Mouse (Mus musculus): ENCODE results near the gene Fthl17c.
"Not testable (repeated sequence)": the region's sequence is repeated elsewhere in the genome, so short reads cannot be mapped to it uniquely, and the experiment has no call there.

The Fthl17c gene

DNA sequence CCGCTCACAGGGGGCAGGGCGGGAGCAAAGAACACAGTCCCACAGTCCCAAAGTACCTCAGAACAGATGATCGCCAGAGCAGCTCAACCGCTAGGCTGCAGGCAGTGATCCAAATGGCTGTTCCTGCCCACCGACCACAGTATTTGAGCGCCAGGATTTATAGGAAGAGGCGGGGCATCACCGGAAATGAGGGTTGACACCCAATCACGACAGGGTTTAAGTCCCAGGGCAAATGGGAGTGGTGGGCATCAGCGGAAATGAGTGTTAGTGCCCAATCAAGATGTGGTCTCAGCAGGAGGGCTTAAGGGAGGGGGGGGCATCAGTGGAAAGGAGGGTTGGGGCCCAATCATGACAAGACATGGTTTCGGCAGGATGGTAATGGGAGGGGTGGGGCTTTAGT is at the start of gene Fthl17c:
TSS of gene Fthl17c (minus strand) at position 101 of the 400 bp plus-strand sequence.
- DNase-seq (ENCODE audit: low spot score), result not testable (repeated sequence)

DNA sequence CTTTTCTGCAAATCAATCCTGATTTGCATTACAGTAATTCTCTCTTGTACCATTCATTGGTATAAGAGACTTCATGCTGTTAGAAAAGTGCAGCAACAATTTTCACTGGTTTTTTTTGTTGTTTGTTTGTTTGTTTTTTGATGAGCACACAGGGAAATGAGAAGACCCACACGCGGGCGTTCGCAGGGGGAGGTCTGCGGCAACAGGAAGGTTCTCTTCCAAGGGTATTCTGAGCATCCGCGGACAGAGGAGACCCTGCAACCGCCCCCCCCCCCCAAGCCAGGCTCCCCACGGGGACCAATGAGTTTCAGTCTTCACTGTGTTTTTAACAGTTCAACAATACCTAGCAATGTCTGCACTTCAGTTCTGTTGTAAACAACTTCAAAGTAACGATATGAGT is 43.1 kb upstream of the Fthl17c start:
- DNase-seq (ENCODE audit: low spot score), result no peak

DNA sequence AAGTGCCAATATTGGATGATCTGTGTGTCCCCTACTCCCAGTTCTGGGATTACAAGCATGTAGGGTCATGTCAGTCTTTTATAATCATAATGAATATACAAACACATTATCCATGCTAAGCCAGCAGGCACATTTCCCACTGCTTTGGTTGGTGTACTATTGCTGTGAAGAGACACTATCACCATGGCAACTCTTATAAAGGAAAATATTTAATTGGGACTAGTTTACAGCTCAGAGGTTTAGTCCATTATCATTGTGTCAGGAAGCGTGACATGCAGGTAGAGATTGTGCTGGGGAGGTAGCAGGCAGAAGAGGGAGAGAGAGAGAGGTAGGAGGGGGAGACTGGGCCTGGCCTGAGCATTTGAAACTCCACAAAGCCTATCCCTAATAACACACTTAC is 39.7 kb upstream of the Fthl17c start:
- no peak for DNase-seq (ENCODE audit: low spot score)

DNA sequence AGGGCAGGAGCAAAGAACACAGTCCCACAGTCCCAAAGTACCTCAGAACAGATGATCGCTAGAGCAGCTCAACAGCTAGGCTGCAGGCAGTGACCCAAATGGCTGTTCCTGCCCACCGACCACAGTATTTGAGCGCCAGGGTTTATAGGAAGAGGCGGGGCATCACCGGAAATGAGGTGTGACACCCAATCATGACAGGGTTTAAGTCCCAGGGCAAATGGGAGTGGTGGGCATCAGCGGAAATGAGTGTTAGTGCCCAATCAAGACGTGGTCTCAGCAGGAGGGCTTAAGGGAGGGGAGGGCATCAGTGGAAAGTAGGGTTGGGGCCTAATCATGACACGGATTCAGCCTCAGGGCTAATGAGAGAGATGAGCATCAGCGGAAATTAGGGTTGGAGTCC is 10.3 kb upstream of the Fthl17c start, which contains the start of gene Fthl17d:
TSS of gene Fthl17d (minus strand) at position 101 of the 400 bp plus-strand sequence.
- not testable (repeated sequence) for DNase-seq (ENCODE audit: low spot score)

DNA sequence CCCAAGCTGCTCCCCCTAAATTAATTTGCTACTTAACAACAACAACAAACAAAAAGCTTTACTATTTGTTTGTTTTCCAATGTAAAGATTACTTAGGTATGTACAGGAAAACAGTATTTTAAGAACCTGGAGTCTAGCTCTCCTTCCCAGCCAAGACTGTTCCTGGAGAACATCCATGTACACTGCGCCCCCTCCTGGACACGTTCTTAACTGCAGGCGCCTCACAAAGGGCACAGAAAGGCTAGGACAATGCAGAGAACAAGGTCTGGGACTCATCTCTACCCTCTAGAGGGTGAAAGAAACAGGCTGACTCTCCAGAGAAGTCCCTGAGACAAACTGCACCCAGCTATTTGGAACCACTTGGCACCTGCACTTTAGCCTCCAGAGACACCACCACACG is 11.7 kb downstream of the Fthl17c start:
- DNase-seq (ENCODE audit: low spot score), result not testable (repeated sequence)

DNA sequence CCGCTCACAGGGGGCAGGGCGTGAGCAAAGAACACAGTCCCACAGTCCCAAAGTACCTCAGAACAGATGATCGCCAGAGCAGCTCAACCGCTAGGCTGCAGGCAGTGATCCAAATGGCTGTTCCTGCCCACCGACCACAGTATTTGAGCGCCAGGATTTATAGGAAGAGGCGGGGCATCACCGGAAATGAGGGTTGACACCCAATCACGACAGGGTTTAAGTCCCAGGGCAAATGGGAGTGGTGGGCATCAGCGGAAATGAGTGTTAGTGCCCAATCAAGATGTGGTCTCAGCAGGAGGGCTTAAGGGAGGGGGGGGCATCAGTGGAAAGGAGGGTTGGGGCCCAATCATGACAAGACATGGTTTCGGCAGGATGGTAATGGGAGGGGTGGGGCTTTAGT is 13.5 kb downstream of the Fthl17c start, which contains the start of gene Fthl17b:
TSS of gene Fthl17b (minus strand) at position 101 of the 400 bp plus-strand sequence.
- not testable (repeated sequence) for DNase-seq (ENCODE audit: low spot score)

DNA sequence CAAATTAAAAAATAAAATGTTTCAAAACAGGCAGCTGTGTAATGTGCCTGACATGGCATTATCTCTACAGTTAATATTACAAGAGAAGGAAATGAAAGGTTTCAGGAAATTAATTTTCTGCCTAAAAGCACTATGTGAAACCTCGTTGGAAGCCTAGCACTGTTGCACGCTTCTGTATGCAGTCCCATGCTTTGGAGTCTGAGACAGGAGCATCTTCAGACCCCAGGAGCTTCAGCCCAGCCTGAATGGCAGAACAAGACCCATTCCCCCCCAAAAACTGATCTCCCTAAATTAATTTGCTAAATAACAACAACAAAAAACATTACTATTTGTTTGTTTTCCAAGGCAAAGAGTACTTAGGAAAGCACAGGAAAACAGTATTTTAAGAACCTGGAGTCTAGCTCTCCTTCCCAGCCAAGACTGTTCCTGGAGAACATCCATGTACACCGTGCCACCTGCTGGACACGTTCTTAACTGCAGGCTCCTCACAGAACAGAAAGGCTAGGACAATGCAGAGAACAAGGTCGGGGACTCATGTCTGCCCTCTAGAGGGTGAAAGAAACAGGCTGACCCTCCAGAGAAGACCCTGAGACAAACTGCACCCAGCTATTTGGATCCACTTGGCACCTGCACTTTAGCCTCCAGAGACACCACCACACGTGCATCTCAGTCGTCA is 28.1 kb downstream of the Fthl17c start:
- peak; percentile 76 for DNase-seq (ENCODE audit: low spot score)

DNA sequence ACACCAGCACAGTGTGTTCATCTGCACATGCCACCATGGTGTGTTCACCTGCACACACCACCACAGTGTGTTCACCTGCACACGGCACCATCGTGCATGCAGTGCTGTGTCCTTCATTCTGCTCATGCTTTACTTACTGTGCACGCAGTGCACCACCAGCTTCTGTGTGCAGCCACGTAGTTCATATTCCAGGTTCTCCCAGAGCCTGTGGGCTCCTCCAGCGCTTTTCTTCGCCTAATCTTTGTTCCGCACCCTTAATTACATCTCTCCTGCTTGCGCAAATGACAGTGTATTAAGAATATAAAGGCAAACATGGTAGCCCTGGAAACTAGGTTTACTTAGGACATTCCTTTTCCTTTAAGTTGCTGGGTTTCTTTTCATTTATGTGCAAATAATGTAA is 32.3 kb downstream of the Fthl17c start:
- no peak for DNase-seq (ENCODE audit: low spot score)

DNA sequence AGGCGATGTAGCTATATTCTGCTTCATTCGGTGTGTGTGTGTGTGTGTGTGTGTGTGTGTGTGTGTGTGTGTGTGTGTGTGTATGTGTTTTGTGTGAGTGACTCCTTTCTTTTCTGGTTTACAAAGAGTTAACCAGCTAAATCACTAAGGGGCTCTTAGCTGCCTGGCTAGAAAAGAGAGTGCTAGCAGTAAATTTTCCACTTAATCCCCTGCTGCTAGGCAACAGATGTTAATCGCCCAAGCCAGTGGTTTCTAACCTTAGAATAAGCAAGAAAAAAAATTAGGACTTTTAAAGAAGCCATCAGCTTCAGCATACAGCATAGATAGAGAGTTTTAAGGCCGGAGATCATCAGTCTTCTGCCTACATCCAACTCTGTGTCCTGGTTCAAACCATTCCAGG is 49.1 kb downstream of the Fthl17c start:
- no peak for DNase-seq (ENCODE audit: low spot score)

Data from left cerebral cortex, adult 11 months (tissue).